Mouse (Mus musculus) liver, embryonic 15.5 days (tissue): ENCODE measurements around the gene Olfr449. TPM values are rescaled to one million over a fixed set of nuclear protein-coding genes. Genes with fewer than 3 reads are reported as not detected.

ENCODE experiments used
- ATAC-seq: fragments of 200-750 bp; cut with Nextera tagmentation; 2 replicates; pipeline ENCODE4 v1.8.0; 2017; ENCODE audit warnings: moderate number of reproducible peaks, mild to moderate bottlenecking, moderate library complexity; ENCODE audit not compliant: insufficient read depth
- H3K27ac ChIP-seq: fragments of 300-500 bp; sonication (generic); replicated peaks from 2 replicates; pipeline ENCODE4 v1.5.1; 2015; ENCODE audit warnings: mild to moderate bottlenecking, inconsistent platforms
- H3K27me3 ChIP-seq: fragments of 300-500 bp; sonication (generic); 2 replicates; pipeline ENCODE4 v1.6.1; 2015; ENCODE audit warnings: mild to moderate bottlenecking, inconsistent platforms
- H3K36me3 ChIP-seq: fragments of 300-500 bp; sonication (generic); replicated peaks from 2 replicates; pipeline ENCODE4 v1.6.1; 2015; ENCODE audit warnings: moderate library complexity, mild to moderate bottlenecking, inconsistent platforms
- H3K4me1 ChIP-seq: fragments of 300-500 bp; sonication (generic); replicated peaks from 2 replicates; pipeline ENCODE4 v1.6.1; 2015; ENCODE audit warnings: inconsistent platforms
- H3K4me2 ChIP-seq: fragments of 300-500 bp; sonication (generic); 2 replicates; pipeline ENCODE4 v1.6.1; 2015; ENCODE audit warnings: moderate library complexity, mild to moderate bottlenecking, inconsistent platforms
- H3K4me3 ChIP-seq: fragments of 300-500 bp; sonication (generic); replicated peaks from 2 replicates; pipeline ENCODE4 v1.5.1; 2015; ENCODE audit warnings: mild to moderate bottlenecking, inconsistent platforms
- H3K9ac ChIP-seq: fragments of 300-500 bp; sonication (generic); 2 replicates; pipeline ENCODE4 v1.6.1; 2015; ENCODE audit warnings: moderate library complexity, mild to moderate bottlenecking, inconsistent platforms
- H3K9me3 ChIP-seq: fragments of 300-500 bp; sonication (generic); replicated peaks from 2 replicates; pipeline ENCODE4 v1.6.1; 2016; ENCODE audit warnings: inconsistent platforms
- WGBS: fragments of 180-500 bp; shearing (Covaris S2); methylation state at CpG from one replicate; pipeline ENCODE4 v1.1.7; 2015; ENCODE audit warnings: mixed read lengths; ENCODE audit not compliant: insufficient replicate concordance; 5-methylcytosine and 5-hydroxymethylcytosine counted together
- polyA plus RNA-seq: library from polyadenylated mRNA; unstranded; fragments of >200 nt; fragmentation: Nextera tagmentation; extraction: Ambion mirVana; gene quantifications from 2 replicates; pipeline ENCODE4 v1.2.1, GENCODE M21; 2015

Gene Olfr449
- not detected in 2 replicates for polyA plus RNA-seq

DNA sequence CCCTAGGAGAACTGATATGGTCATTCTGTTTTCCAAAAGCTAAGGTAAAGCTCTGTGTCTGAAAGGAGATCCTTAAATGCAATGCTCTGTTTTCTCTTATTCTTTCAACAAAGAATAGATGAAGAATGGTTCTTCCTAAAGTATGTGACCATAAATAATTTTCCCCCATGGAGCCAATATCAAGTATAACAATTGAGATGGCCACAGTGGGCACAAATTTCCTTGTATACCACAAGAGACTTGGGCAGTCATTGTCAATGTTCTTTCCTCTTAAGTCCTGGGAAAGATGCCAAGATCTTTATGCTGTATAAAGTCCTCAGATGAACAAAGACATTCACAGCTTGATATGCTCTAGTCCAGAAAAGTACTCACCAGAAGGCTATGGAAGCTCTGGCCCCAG, at the start of gene Olfr449:
TSS of gene Olfr449 (plus strand) at position 301 of the 400 bp plus-strand sequence.
- Histone ChIP-seq H3K9ac (no peak within 1 kb of the TSS), H3K27ac (no peak within 1 kb of the TSS), H3K4me2 (no peak within 1 kb of the TSS), H3K36me3 (no peaks in the 10 kb centered on the region), H3K27me3 (no peaks in the 10 kb centered on the region), H3K9me3 (no peaks in the 10 kb centered on the region), H3K4me3 (no peak within 1 kb of the TSS), H3K4me1 (no peaks in the 10 kb centered on the region)
- ATAC-seq = no peak

GRCm38 (mm10) chr6:42784793-42785192, 49.4 kb upstream of the Olfr449 start, which contains the start of gene Olfr452:
Gene Olfr452 (plus strand): TSS chr6:42785093.
- H3K36me3 ChIP-seq = no peaks in the 10 kb centered on the region
- H3K27ac ChIP-seq = no peak within 1 kb of the TSS
- H3K9me3 ChIP-seq = no peaks in the 10 kb centered on the region
- H3K4me2 ChIP-seq = no peak within 1 kb of the TSS
- no peaks in the 10 kb centered on the region for H3K27me3 ChIP-seq
- no peaks in the 10 kb centered on the region for H3K4me1 ChIP-seq
- ATAC-seq = no peak
- no peak within 1 kb of the TSS for H3K9ac ChIP-seq
- H3K4me3 ChIP-seq = no peak within 1 kb of the TSS

- no peaks in the 10 kb centered on the region for H3K27me3 ChIP-seq
- H3K4me3 ChIP-seq = no peak overlapping the region
- 40% methylated on average over 4 of the region's 4 CpGs for WGBS
- no peaks in the 10 kb centered on the region for H3K36me3 ChIP-seq
- ATAC-seq = no peak
- no peaks in the 10 kb centered on the region for H3K4me1 ChIP-seq
- H3K9ac ChIP-seq = no peak overlapping the region
- H3K27ac ChIP-seq = no peak overlapping the region
- H3K9me3 ChIP-seq = no peaks in the 10 kb centered on the region
- no peak overlapping the region for H3K4me2 ChIP-seq
Observed at GRCm38 (mm10) chr6:42790247-42790948, 43.8 kb upstream of the Olfr449 start.

DNA sequence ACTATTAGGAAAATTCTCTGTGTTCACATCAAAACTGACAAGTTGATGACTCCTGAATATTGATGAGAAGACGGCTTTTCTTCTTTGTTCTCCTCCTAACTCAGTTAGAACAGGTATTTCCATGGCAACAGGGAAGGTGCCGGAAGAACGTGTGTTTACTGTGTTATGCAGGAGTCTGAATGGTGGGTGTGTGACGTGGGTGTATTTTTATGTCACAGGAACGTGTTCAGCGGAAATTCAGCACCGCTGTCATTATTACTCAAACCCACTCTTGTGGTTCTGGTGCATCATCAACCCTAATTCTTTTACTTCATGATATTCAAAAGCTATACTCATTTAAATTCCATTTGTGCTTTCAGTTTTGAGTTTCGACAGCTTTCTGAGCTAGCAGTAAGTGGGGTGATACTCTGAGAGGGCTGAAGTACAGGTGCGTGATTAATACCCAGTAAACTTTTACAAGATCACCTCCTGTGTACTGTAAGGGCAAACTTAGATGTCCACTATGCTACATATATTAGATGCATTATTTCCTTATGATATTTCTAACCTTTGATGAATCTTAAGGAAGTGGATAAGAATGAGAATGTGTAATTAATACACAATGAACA, 43.1 kb upstream of the Olfr449 start:
- no peak overlapping the region for H3K4me2 ChIP-seq
- H3K27me3 ChIP-seq = no peaks in the 10 kb centered on the region
- no peaks in the 10 kb centered on the region for H3K36me3 ChIP-seq
- no peak overlapping the region for H3K4me3 ChIP-seq
- ATAC-seq = no peak
- no peak overlapping the region for H3K27ac ChIP-seq
- no peaks in the 10 kb centered on the region for H3K9me3 ChIP-seq
- no peaks in the 10 kb centered on the region for H3K4me1 ChIP-seq
- H3K9ac ChIP-seq = no peak overlapping the region
- WGBS = 66% methylated on average over 9 of the region's 9 CpGs

DNA sequence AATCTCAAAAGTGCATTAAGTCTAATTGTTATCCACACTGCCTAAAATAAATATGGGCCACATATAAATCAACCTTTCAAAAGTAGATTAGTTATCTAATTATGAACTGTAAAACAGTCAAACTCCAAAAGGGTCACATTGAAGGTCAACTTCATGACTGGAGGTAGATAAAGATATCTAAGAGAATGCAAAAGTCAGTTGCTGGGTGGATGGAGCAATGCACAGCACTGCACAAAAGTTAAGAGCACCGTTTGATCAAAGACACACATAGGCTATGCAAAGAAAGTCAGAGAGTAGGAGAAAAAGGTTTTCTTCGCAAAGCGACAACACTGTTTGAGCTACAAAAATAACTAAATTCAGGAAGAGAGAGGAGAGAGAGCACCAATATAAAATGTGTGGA, 39.2 kb upstream of the Olfr449 start:
- WGBS = 72% methylated on average over 3 of the region's 3 CpGs
- H3K27ac ChIP-seq = no peak overlapping the region
- H3K4me2 ChIP-seq = no peak overlapping the region
- H3K4me1 ChIP-seq = no peaks in the 10 kb centered on the region
- no peaks in the 10 kb centered on the region for H3K27me3 ChIP-seq
- no peak overlapping the region for H3K4me3 ChIP-seq
- H3K9ac ChIP-seq = no peak overlapping the region
- no peak for ATAC-seq
- H3K36me3 ChIP-seq = no peaks in the 10 kb centered on the region
- no peaks in the 10 kb centered on the region for H3K9me3 ChIP-seq

GRCm38 (mm10) chr6:42811639-42812038, 22.5 kb upstream of the Olfr449 start, which contains the start of gene Olfr450:
Gene Olfr450 (plus strand): TSS chr6:42811939.
- Histone ChIP-seq H3K4me2 (no peak within 1 kb of the TSS), H3K9ac (no peak within 1 kb of the TSS), H3K4me1 (no peaks in the 10 kb centered on the region), H3K9me3 (no peaks in the 10 kb centered on the region), H3K27ac (no peak within 1 kb of the TSS), H3K36me3 (no peaks in the 10 kb centered on the region), H3K4me3 (no peak within 1 kb of the TSS), H3K27me3 (no peaks in the 10 kb centered on the region)
- ATAC-seq = no peak
- WGBS = 36% methylated on average over 1 of the region's 1 CpGs

GRCm38 (mm10) chr6:42860222-42860819, 26.1 kb downstream of the Olfr449 start:
- Histone ChIP-seq H3K27me3 (no peaks in the 10 kb centered on the region), H3K36me3 (no peaks in the 10 kb centered on the region), H3K9me3 (no peaks in the 10 kb centered on the region), H3K4me2 (no peak overlapping the region), H3K27ac (no peak overlapping the region), H3K4me1 (no peaks in the 10 kb centered on the region), H3K4me3 (no peak overlapping the region), H3K9ac (no peak overlapping the region)
- ATAC-seq = no peak
- 6% methylated on average over 4 of the region's 4 CpGs for WGBS

GRCm38 (mm10) chr6:42869695-42870094, 35.5 kb downstream of the Olfr449 start:
- 64% methylated on average over 3 of the region's 3 CpGs for WGBS
- no peak for ATAC-seq

GRCm38 (mm10) chr6:42876323-42876722, 42.1 kb downstream of the Olfr449 start:
- H3K27ac ChIP-seq = no peak overlapping the region
- no peaks in the 10 kb centered on the region for H3K9me3 ChIP-seq
- H3K27me3 ChIP-seq = no peaks in the 10 kb centered on the region
- H3K4me1 ChIP-seq = no peaks in the 10 kb centered on the region
- no peak for ATAC-seq
- no peak overlapping the region for H3K4me3 ChIP-seq
- H3K4me2 ChIP-seq = no peak overlapping the region
- no peaks in the 10 kb centered on the region for H3K36me3 ChIP-seq
- no peak overlapping the region for H3K9ac ChIP-seq

More at GRCm38 (mm10) chr6:42869695-42870094, 35.5 kb downstream of the Olfr449 start:
- H3K27me3 ChIP-seq = no peaks in the 10 kb centered on the region
- no peak overlapping the region for H3K9ac ChIP-seq
- no peaks in the 10 kb centered on the region for H3K9me3 ChIP-seq
- H3K4me2 ChIP-seq = no peak overlapping the region
- H3K4me3 ChIP-seq = no peak overlapping the region
- no peak overlapping the region for H3K27ac ChIP-seq
- no peaks in the 10 kb centered on the region for H3K4me1 ChIP-seq
- H3K36me3 ChIP-seq = no peaks in the 10 kb centered on the region
